Mouse (Mus musculus): ENCODE measurements around the gene Tsnax.

The Tsnax gene

GRCm38 (mm10) chr8:125034669-125035068 is 21.9 kb downstream of the Tsnax start:
- ChIA-PET CTCF (interaction anchor here in 2 of 4 experiments (0.5 to 1.4 kb wide), 4 partner anchors 10 to 1911 kb away, joined by 3 to 7 read pairs (median 4); no protein-coding TSS in a partner anchor), POLR2A (interaction anchor here in 1 of 4 experiments (0.7 kb wide), 1 partner anchor 139 kb away, joined by 3 read pairs; no protein-coding TSS in a partner anchor)

- POLR2A ChIA-PET, result interaction anchor here in 1 of 4 experiments (1.6 kb wide), 1 partner anchor 12 kb away, joined by 5 read pairs; no protein-coding TSS in a partner anchor
- CTCF ChIA-PET, result no interaction called here
Observed at GRCm38 (mm10) chr8:125037081-125037480, 24.3 kb downstream of the Tsnax start.

GRCm38 (mm10) chr8:125038731-125039130 is 25.9 kb downstream of the Tsnax start:
- ChIA-PET CTCF (interaction anchor here in 2 of 4 experiments (0.6 to 0.7 kb wide), 3 partner anchors 14 to 855 kb away, joined by 3 read pairs; no protein-coding TSS in a partner anchor), POLR2A (no interaction called here)

DNA sequence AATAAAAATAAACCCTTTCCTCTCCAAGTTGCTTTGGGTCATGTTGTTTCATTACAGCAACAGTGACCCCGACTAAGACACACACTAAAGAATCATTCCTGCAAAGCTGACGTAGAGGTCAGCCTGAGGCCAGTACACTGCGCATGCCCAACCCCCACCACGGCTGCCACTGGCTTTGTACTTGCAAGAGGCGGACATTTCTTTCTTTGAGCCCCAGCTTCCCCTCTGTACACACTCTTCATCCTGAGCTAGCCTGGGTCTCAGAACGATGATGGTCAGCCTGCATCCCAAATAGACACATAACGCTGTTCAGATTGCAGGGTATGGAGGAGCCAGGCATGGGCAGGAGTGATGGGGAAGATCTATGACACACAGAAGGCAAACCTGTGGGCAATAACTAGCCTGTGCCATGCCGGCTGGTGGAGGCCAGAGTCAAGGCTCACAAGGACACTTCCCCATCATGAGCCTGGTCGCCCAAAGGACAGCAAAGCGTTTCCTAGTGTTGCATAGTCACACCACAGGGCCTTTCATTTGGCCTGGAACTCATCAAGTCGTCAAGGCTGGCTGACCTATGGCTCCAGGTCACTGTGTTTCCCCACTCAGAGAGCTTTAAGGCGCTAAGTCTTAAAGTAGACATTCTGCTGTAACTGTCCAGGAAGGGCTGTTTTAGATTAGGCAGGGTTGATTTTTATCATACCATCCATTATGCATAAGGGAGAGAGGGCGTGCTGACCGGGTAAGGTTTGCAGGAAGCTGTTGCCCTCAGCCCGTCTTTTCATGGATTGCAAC is 28.0 kb downstream of the Tsnax start:
- POLR2A ChIA-PET, result no interaction called here
- CTCF ChIA-PET, result interaction anchor here in 1 of 4 experiments (0.6 to 1.4 kb wide), 2 partner anchors 11 to 321 kb away, joined by 3 to 6 read pairs; no protein-coding TSS in a partner anchor

DNA sequence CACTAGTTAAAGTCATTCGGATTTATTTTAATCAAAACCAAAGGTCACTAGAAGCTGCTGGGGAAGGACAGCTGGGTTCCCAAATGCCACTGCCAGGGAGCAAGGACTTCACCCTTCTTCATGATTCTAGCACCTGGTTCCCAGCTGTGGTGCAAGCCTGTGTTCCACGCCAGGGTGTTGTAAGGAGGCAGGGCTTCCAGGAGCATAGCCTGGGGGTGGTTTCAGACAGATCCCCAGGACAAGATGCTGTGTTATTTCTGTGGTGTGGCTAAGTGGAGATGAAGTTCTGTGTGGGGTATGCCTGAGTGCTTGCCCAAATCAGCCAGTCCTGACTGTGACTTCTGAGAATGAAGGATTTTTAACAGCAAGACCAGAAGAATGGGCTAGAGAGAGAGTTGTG is 28.7 kb downstream of the Tsnax start:
- CTCF ChIA-PET, result interaction anchor here in 2 of 4 experiments (0.6 to 1.4 kb wide), 2 partner anchors 11 to 365 kb away, joined by 3 to 6 read pairs; no protein-coding TSS in a partner anchor
- POLR2A ChIA-PET, result no interaction called here

GRCm38 (mm10) chr8:125043394-125043793 is 30.6 kb downstream of the Tsnax start:
- ChIA-PET POLR2A (interaction anchor here in 1 of 4 experiments (0.9 to 1.0 kb wide), 2 partner anchors 12 to 25 kb away, joined by 3 read pairs; no protein-coding TSS in a partner anchor), CTCF (interaction anchor here in 1 of 4 experiments (0.6 kb wide), 1 partner anchor 110 kb away, joined by 6 read pairs; no protein-coding TSS in a partner anchor)

DNA sequence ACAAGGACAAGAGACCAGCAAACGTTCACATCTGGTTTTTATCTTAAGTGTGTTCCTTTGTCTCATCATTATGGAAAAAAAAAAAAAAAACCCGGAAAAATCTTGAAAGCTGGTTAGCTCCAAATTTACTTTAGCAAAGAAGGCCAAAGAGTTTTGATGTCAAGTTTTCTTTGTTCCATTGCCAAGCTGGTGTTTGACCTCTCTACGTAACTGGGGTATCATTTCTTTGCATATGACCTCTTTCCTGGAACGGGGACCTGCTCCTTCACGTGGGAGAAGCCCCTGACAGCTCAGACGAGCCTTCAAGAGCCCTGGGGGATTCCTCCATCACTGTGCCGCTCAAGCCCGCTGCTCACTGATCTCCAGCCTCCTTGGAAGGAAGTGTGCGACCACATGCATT is 31.1 kb downstream of the Tsnax start:
- ChIA-PET POLR2A (interaction anchor here in 2 of 4 experiments (0.6 to 1.0 kb wide), 5 partner anchors 13 to 498 kb away, joined by 3 read pairs; no protein-coding TSS in a partner anchor), CTCF (interaction anchor here in 1 of 4 experiments (0.6 kb wide), 1 partner anchor 60 kb away, joined by 5 read pairs; no protein-coding TSS in a partner anchor)

DNA sequence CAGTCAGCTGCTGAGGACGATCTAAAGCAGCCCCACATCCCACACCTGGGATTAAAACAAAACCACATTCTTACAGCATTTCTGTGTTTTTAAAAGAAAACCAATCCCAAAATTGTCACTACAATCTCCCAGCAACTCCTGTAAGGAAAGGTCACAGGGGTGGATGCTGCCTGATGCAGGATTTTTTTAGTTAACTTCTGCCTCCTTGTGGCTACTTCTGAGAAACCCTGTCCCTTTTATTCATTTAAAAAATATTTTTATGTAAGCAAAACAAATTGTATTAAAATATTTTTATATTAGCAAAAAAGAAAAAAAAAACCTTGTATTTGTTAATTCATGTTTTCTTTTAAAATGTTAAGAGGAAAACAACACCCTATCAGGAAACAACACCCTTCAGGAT is 33.0 kb downstream of the Tsnax start:
- ChIA-PET POLR2A (no interaction called here), CTCF (interaction anchor here in 1 of 4 experiments (0.6 kb wide), 1 partner anchor 13 kb away, joined by 3 read pairs; no protein-coding TSS in a partner anchor)

DNA sequence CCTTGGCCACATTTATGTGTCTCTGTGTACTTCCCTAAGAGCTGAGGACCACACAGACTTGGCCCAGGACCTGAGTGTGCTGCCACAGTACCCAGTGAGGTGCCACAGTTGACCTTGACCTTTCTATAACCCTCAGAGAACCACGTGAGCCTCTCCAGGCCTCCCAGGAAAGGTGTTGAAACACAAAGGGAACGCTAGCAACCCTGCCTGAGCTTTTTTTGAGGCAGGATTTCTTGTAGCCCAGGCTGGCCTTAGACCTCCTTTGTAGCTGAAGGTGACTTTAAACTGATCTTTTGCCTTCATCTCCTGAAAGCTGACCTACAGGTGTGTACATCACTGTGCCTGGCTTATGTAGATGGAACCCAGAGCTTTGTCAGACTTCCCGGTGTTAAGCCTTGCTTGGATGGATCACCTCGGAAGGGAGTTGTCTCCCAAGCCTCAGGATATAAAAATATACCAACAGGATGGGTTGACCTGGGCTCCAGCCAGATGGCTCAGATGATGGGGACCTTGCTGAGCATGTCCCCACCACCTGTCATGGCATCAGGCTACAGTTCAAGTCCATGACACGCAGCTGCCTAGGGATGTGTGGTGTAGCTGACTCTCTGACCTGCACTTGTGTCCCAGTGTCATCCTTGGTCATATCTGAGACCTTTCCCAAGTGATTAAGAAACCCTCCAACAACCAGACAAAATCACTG is 36.4 kb downstream of the Tsnax start:
- CTCF ChIA-PET, result interaction anchor here in 3 of 4 experiments (0.6 to 2.0 kb wide), 6 partner anchors 15 to 319 kb away, joined by 3 to 9 read pairs (median 4); no protein-coding TSS in a partner anchor
- POLR2A ChIA-PET, result interaction anchor here in 2 of 4 experiments (0.9 to 1.8 kb wide), 4 partner anchors 19 to 221 kb away, joined by 3 to 4 read pairs (median 4); partner anchors contain the start of gene Tsnax (in 1 of the 2)

DNA sequence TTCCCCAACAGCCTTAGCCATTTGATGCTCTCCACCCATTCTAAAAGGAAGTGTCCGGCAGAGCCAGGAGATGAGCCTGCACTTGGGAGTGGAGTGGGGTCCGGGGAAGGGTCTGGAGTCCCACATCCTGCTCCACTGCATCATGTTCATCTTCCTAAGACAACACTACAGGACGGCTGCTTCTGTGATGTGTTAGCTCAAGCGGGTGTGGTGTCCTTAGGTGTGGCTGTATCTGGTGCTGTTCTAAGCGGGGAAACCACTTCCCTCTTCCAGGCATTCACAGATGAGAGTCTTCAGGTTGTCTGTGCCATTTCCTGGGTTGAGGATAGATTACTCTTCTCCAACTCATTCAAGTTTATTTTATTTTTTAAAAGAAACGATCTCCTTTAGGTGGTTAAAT is 37.0 kb downstream of the Tsnax start:
- CTCF ChIA-PET, result interaction anchor here in 3 of 4 experiments (0.5 to 2.0 kb wide), 6 partner anchors 18 to 816 kb away, joined by 3 to 6 read pairs (median 3); no protein-coding TSS in a partner anchor
- POLR2A ChIA-PET, result interaction anchor here in 1 of 4 experiments (1.0 to 1.4 kb wide), 2 partner anchors 19 to 24 kb away, joined by 3 to 4 read pairs; no protein-coding TSS in a partner anchor

DNA sequence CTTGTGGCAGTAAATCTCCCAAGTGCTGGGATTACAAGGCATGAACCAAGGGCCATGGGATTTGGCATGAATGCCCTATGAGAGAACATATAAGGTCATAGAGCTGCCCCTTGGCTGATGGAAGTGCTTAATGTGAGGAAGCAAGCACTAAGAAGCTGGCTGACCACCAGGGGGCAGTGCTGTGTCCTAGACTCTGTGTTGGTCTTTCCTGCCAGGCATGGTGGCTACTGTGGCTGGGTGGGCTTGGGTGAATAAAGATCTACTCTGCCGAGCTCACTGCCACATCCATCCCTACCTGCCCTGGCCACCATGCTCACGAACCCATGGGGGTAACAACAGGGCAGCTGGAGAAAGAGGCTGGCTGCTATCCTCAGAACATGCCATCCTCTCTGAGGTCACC is 39.2 kb downstream of the Tsnax start:
- ChIA-PET CTCF (interaction anchor here (0.6 to 1.9 kb wide), 21 partner anchors 11 to 908 kb away, joined by 3 to 12 read pairs (median 3); partner anchors contain the start of gene Tsnax (in 1 of the 4)), POLR2A (interaction anchor here in 1 of 4 experiments (1.4 kb wide), 1 partner anchor 17 kb away, joined by 3 read pairs; no protein-coding TSS in a partner anchor)

GRCm38 (mm10) chr8:125053505-125054435 is 41.0 kb downstream of the Tsnax start, which contains the start of gene Disc1:
Gene Disc1 (plus strand): TSS chr8:125054195.
- ChIA-PET POLR2A (interaction anchor here in 2 of 4 experiments (0.9 to 1.4 kb wide), 4 partner anchors 29 to 225 kb away, joined by 3 to 4 read pairs (median 3); partner anchors contain the start of gene Tsnax (in 1 of the 2)), CTCF (interaction anchor here in 3 of 4 experiments (0.5 to 1.9 kb wide), 7 partner anchors 14 to 705 kb away, joined by 3 to 12 read pairs (median 3); no protein-coding TSS in a partner anchor)

- POLR2A ChIA-PET, result interaction anchor here in 2 of 4 experiments (1.3 to 1.4 kb wide), 2 partner anchors 30 to 42 kb away, joined by 3 to 4 read pairs; partner anchors contain the start of gene Tsnax (in 1 of the 2)
- CTCF ChIA-PET, result interaction anchor here in 2 of 4 experiments (0.7 to 1.6 kb wide), 4 partner anchors 13 to 112 kb away, joined by 3 to 4 read pairs (median 3); no protein-coding TSS in a partner anchor
Observed at GRCm38 (mm10) chr8:125054436-125054810, 41.6 kb downstream of the Tsnax start.

- CTCF ChIA-PET, result no interaction called here
- POLR2A ChIA-PET, result no interaction called here
Observed at GRCm38 (mm10) chr8:125060904-125061303, 48.1 kb downstream of the Tsnax start.

DNA sequence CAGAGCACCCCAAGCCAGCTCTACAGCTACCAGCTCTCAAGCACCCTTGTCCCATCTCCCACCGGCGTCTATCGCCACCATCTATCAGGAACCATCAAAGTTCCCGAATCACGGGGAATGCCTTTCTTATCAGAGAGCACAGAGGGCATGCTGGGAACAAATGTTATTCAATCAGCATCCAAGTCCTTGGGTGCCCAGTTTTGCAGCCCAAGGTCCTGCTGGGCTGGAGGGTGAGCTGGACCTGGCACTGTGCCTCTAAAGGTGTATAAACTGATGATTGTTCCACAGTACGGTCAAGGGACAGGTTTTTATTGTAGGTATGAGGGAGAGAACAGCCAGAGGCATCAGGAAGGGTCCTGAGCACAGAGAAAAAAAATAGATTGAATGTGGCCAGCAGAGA is 52.8 kb downstream of the Tsnax start:
- ChIA-PET POLR2A (no interaction called here), CTCF (interaction anchor here in 2 of 4 experiments (0.7 to 1.4 kb wide), 2 partner anchors 13 to 223 kb away, joined by 3 to 6 read pairs; no protein-coding TSS in a partner anchor)

GRCm38 (mm10) chr8:125066913-125067595 is 54.3 kb downstream of the Tsnax start:
- POLR2A ChIA-PET, result interaction anchor here in 2 of 4 experiments (0.5 to 0.8 kb wide), 3 partner anchors 14 to 513 kb away, joined by 3 to 4 read pairs (median 3); no protein-coding TSS in a partner anchor
- CTCF ChIA-PET, result interaction anchor here (0.6 to 1.7 kb wide), 23 partner anchors 9 to 986 kb away, joined by 3 to 19 read pairs (median 3); partner anchors contain the start of genes Disc1 (in 1 of the 4) and Map10 (in 1 of the 4)
